Mouse (Mus musculus) lung, embryonic 16.5 days (tissue): ENCODE results near the gene Otud6a. TPM values are rescaled to one million over a fixed set of nuclear protein-coding genes. Genes with fewer than 3 reads are reported as not detected.

Source experiments
- ATAC-seq: fragments of 200-750 bp; cut with Nextera tagmentation; 2 replicates; pipeline ENCODE4 v1.8.0; 2017; ENCODE audit warnings: low read depth, mild to moderate bottlenecking, moderate library complexity
- H3K27ac ChIP-seq: fragments of 300-500 bp; sonication (generic); 2 replicates; pipeline ENCODE4 v1.5.1; 2014; ENCODE audit warnings: mild to moderate bottlenecking, control low read depth, low read length
- H3K27me3 ChIP-seq: fragments of 300-500 bp; sonication (generic); 2 replicates; pipeline ENCODE4 v1.6.1; 2014; ENCODE audit warnings: low read depth, low read length, mixed read lengths; ENCODE audit not compliant: control insufficient read depth, insufficient read depth
- H3K36me3 ChIP-seq: fragments of 300-500 bp; sonication (generic); 2 replicates; pipeline ENCODE4 v1.6.1; 2014; ENCODE audit warnings: low read length; ENCODE audit not compliant: control insufficient read depth, insufficient read depth
- H3K4me1 ChIP-seq: fragments of 300-500 bp; sonication (generic); replicated peaks from 2 replicates; pipeline ENCODE4 v1.6.1; 2014; ENCODE audit warnings: low read length, mixed read lengths; ENCODE audit not compliant: control insufficient read depth, insufficient read depth
- H3K4me2 ChIP-seq: fragments of 300-500 bp; sonication (generic); 2 replicates; pipeline ENCODE4 v1.6.1; 2014; ENCODE audit warnings: low read depth, low read length, control low read depth
- H3K4me3 ChIP-seq: fragments of 300-500 bp; sonication (generic); 2 replicates; pipeline ENCODE4 v1.5.1; 2014; ENCODE audit warnings: mild to moderate bottlenecking, low read length, control low read depth
- H3K9ac ChIP-seq: fragments of 300-500 bp; sonication (generic); 2 replicates; pipeline ENCODE4 v1.6.1; 2014; ENCODE audit warnings: low read length, control low read depth
- H3K9me3 ChIP-seq: fragments of 300-500 bp; sonication (generic); 2 replicates; pipeline ENCODE4 v1.6.1; 2016; ENCODE audit warnings: low read length; ENCODE audit not compliant: control insufficient read depth
- WGBS: fragments of 180-500 bp; shearing (Covaris S2); extraction: QIAGEN DNeasy Blood & Tissue Kit; methylation state at CpG from one replicate; pipeline ENCODE4 v1.1.7; 2014; 5-methylcytosine and 5-hydroxymethylcytosine counted together
- microRNA counts: library from miRNA; unstranded; fragments of <30 nt; microRNA quantifications from one replicate; lab custom pipeline; 2016
- microRNA-seq: library from miRNA; unstranded; fragments of <30 nt; microRNA quantifications from one replicate; pipeline ENCODE4, GENCODE M21; 2016
- polyA plus RNA-seq: library from polyadenylated mRNA; unstranded; fragments of >200 nt; fragmentation: Nextera tagmentation; extraction: Ambion mirVana; gene quantifications from 2 replicates; pipeline ENCODE4 v1.2.1, GENCODE M21; 2015

The Otud6a gene
- polyA plus RNA-seq, 1 experiment from 2014 or later, result not detected

DNA sequence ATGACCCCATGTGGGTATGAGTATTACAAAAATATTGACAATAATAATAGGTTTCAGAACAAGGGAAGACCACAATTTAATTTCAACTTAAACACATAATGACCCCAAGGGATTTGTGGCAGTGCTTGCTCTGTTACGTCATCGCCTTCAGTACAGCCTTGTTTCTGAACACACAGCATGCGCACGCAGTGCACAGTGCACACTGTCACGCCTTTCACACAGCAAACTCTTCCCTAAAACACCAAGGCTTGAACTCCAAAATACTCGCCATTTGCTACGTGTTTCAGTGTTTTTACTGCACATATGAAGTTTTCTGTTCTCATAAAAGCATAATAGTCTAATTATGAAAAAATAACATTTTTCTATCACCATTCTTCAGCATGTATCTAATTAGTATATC is 14.7 kb downstream of the Otud6a start:
- Histone ChIP-seq H3K4me1 (no peaks in the 10 kb centered on the region), H3K4me2 (no peak overlapping the region), H3K27ac (no peak overlapping the region), H3K9me3 (no peaks in the 10 kb centered on the region), H3K36me3 (no peaks in the 10 kb centered on the region), H3K27me3 (no peaks in the 10 kb centered on the region; the same call in 1 of the 2 replicates), H3K4me3 (no peak overlapping the region), H3K9ac (no peak overlapping the region)
- 85% methylated on average over 7 of the region's 7 CpGs for WGBS
- ATAC-seq, result no peak

DNA sequence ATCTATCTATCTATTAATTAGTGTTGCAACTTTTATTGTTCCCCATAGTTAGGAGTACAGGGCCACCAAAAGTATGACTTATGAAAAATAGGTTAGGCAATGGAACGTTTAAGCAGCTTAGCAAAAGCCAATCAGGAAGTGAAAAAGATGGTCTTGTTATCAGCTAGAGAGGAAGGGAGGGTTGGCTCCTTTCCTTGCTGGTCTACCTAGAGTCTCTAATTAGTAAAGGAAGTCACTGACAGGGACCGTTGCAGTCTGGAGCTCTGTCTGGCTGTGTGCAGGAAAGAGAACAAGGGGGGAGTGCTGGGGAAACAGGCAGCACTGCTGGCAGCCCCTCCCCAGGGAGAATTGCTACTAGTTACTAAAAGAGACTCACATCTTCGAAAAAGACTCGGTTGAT is 39.2 kb downstream of the Otud6a start:
- Histone ChIP-seq H3K4me2 (no peak overlapping the region), H3K4me1 (no peaks in the 10 kb centered on the region), H3K4me3 (no peak overlapping the region), H3K9ac (no peak overlapping the region), H3K27ac (no peak overlapping the region), H3K9me3 (no peaks in the 10 kb centered on the region), H3K27me3 (peaks cover 2% of the 10 kb centered on the region; the same call in 1 of the 2 replicates), H3K36me3 (no peaks in the 10 kb centered on the region)
- 47% methylated on average over 4 of the region's 4 CpGs for WGBS
- no peak for ATAC-seq

- H3K4me3 ChIP-seq, result no peak overlapping the region
- H3K4me2 ChIP-seq, result no peak overlapping the region
- H3K36me3 ChIP-seq, result no peaks in the 10 kb centered on the region
- 65% methylated on average over 3 of the region's 3 CpGs for WGBS
- H3K9me3 ChIP-seq, result no peaks in the 10 kb centered on the region
- peak; percentile 26; the same call in 1 of the 2 replicates for ATAC-seq
- no peaks in the 10 kb centered on the region for H3K4me1 ChIP-seq
- H3K27me3 ChIP-seq, result peaks cover 2% of the 10 kb centered on the region; the same call in 1 of the 2 replicates
- H3K9ac ChIP-seq, result no peak overlapping the region
- no peak overlapping the region for H3K27ac ChIP-seq
Measured at GRCm38 (mm10) chrX:100470126-100470525, 41.3 kb downstream of the Otud6a start.

GRCm38 (mm10) chrX:100471491-100471890 is 42.7 kb downstream of the Otud6a start:
- WGBS, result 68% methylated on average over 3 of the region's 3 CpGs
- peaks cover 2% of the 10 kb centered on the region; the same call in 1 of the 2 replicates for H3K27me3 ChIP-seq
- H3K4me1 ChIP-seq, result no peaks in the 10 kb centered on the region
- H3K9me3 ChIP-seq, result no peaks in the 10 kb centered on the region
- no peaks in the 10 kb centered on the region for H3K36me3 ChIP-seq
- no peak overlapping the region for H3K27ac ChIP-seq
- ATAC-seq, result no peak
- no peak overlapping the region for H3K9ac ChIP-seq
- H3K4me3 ChIP-seq, result no peak overlapping the region
- no peak overlapping the region for H3K4me2 ChIP-seq

DNA sequence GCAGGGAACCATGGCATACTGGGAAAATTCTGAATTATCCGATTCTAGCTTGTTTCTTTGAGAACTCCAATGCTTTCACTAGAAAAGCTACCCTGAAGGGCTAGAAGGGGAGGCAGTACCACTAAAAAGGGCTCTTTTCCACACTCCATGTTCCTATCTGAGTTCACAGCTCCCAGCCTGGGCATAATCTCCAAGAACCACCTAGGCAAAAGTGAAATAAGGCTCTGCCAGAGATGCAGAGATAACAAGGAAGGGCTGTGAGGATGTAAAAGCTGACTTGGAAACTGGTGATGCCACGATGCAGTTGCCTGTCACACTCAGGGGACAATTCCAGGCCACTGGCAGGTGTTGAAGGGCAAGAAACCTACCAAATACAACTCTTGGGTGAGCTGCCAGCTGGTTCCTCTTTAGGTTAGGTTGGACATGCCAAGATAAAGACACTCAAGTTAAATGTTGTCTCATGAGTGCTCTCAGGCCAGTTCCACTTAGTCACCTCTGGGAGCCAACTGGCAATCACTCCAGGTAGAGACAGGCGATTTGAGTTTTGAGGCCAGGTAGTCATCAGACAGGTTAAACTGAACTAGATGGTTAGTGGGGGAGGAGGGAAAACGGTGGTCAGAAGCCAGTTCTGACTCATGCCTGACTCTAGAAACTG is 46.9 kb downstream of the Otud6a start:
- ATAC-seq, result no peak
- no peak overlapping the region for H3K9ac ChIP-seq
- 56% methylated on average over 4 of the region's 4 CpGs for WGBS

More for the DNA sequence above, 46.9 kb downstream of the Otud6a start:
- Histone ChIP-seq H3K27ac (no peak overlapping the region), H3K4me3 (no peak overlapping the region), H3K4me1 (no peaks in the 10 kb centered on the region), H3K36me3 (no peaks in the 10 kb centered on the region), H3K4me2 (no peak overlapping the region), H3K27me3 (no peaks in the 10 kb centered on the region), H3K9me3 (no peaks in the 10 kb centered on the region)

MicroRNA genes within 50 kb of the gene (microRNA counts, 519-probe panel; counts per million panel counts)
- 2,961 counts per million, percentile 56 among the panel's probes with 10 or more counts for microRNA mmu-miR-676 (lab: Ali Mortazavi, UCI)

Small RNA genes within 50 kb of the gene (microRNA-seq; reads per million reads assigned to microRNA genes)
- 740 reads per million, percentile 72 among the genes with 10 or more reads in this experiment for gene Mir676

Other genes with a start within 250 kb of the Otud6a start
- 0.46 and 0.82 TPM in 2 replicates for gene Awat2, start 13.7 kb downstream of the Otud6a start, polyA plus RNA-seq
- 37.4 and 39.5 TPM in 2 replicates for gene Igbp1, start 65.3 kb downstream of the Otud6a start, polyA plus RNA-seq
- gene Dgat2l6, start 95.8 kb downstream of the Otud6a start, polyA plus RNA-seq, result not detected in 2 replicates
- not detected in 2 replicates for gene Awat1, start 143.2 kb downstream of the Otud6a start, polyA plus RNA-seq
- 0.15 TPM in 1 of 2 replicates, not detected in the other for gene P2ry4, start 165.9 kb downstream of the Otud6a start, polyA plus RNA-seq
- not detected in 2 replicates for gene Arr3, start 176.5 kb downstream of the Otud6a start, polyA plus RNA-seq
- 33.2 and 33.5 TPM in 2 replicates for gene Kif4, start 196.7 kb downstream of the Otud6a start, polyA plus RNA-seq
- gene Pdzd11, start 197.6 kb downstream of the Otud6a start, polyA plus RNA-seq, result 99.3 and 103 TPM in 2 replicates